Mouse (Mus musculus) C2C12 (cell line): Measurements from ENCODE around the gene Car11. TPM values are rescaled to one million over a fixed set of nuclear protein-coding genes. Genes with fewer than 3 reads are reported as not detected.

ENCODE experiments used
- H3K27me3 ChIP-seq: one replicate; pipeline ENCODE4 v1.6.1; 2011; ENCODE audit not compliant: control insufficient read depth, insufficient read depth, insufficient read length
- H3K36me3 ChIP-seq: one replicate; pipeline ENCODE4 v1.6.1; 2011; ENCODE audit not compliant: control insufficient read depth, insufficient read depth
- H3K4me3 ChIP-seq: one replicate; pipeline ENCODE4 v1.5.1; 2011; ENCODE audit warnings: mild to moderate bottlenecking, control low read depth; ENCODE audit not compliant: poor library complexity, insufficient read depth, severe bottlenecking
- H3K79me2 ChIP-seq: one replicate; pipeline ENCODE4 v1.6.1; 2011; ENCODE audit not compliant: control insufficient read depth, insufficient read depth
- H3K79me3 ChIP-seq: one replicate; pipeline ENCODE4 v1.6.1; 2011; ENCODE audit warnings: low read depth, control low read depth
- H3ac ChIP-seq: one replicate; pipeline ENCODE3; 2011; ENCODE audit warnings: low read depth; ENCODE audit not compliant: control insufficient read depth, insufficient read length
- CEBPB ChIP-seq: IDR thresholded peaks from one replicate; pipeline ENCODE4 v1.6.1; 2011; ENCODE audit warnings: low read depth, mild to moderate bottlenecking, control low read depth, moderate library complexity
- CTCF ChIP-seq: IDR thresholded peaks from one replicate; pipeline ENCODE4 v1.5.1; 2011; ENCODE audit not compliant: control insufficient read depth, insufficient read depth, insufficient read length
- FOSL1 ChIP-seq: IDR thresholded peaks from one replicate; pipeline ENCODE4 v1.8.0; 2011; ENCODE audit warnings: mild to moderate bottlenecking, low read length; ENCODE audit not compliant: poor library complexity, insufficient read depth, severe bottlenecking
- MAX ChIP-seq: IDR thresholded peaks from one replicate; pipeline ENCODE4 v1.6.1; 2011; ENCODE audit warnings: mild to moderate bottlenecking, control low read depth
- MYOD1 ChIP-seq: IDR thresholded peaks from one replicate; pipeline ENCODE4 v1.6.1; 2011; ENCODE audit warnings: low read depth; ENCODE audit not compliant: control insufficient read depth, insufficient read length
- MYOG ChIP-seq: IDR thresholded peaks from one replicate; pipeline ENCODE4 v1.6.1; 2011; ENCODE audit not compliant: control insufficient read depth, insufficient read length; ENCODE audit errors: extremely low read depth
- USF1 ChIP-seq: IDR thresholded peaks from one replicate; pipeline ENCODE4 v1.6.1; 2011; ENCODE audit warnings: low read depth, mild to moderate bottlenecking, control low read depth, moderate library complexity
- polyA plus RNA-seq: library from polyadenylated mRNA; unstranded; fragments of >200 nt; fragmentation: generic; extraction: Trizol; gene quantifications from one replicate; pipeline ENCODE4 v1.2.1, GENCODE M21; 2012; ENCODE audit warnings: missing spikeins

The Car11 gene
- polyA plus RNA-seq, 1 experiment = 0.44 TPM

DNA sequence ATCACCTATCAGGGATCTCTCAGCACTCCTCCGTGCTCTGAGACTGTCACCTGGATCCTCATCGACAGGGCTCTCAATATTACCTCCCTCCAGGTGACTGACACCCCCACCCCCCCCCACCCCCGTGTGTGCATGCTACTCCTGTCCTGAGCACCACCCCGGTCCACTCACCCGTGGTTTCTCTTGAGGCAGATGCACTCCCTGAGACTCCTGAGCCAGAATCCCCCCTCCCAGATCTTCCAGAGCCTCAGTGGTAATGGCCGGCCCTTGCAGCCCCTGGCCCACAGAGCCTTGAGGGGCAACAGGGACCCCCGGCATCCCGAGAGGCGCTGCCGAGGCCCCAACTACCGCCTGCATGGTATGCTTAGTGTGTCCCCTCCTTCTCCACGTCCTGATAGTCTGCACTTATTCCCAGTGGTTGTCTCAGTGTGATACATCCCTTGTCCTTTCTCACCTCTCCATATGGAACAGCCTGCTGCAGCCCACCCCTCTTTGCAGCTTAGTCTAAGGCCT, 3.9 kb downstream of the Car11 start:
- Histone ChIP-seq H3K27me3 (peaks cover 15% of the 10 kb centered on the region), H3K4me3 (no peak overlapping the region), H3K79me3 (no peaks in the 10 kb centered on the region), H3K36me3 (no peaks in the 10 kb centered on the region), H3K79me2 (no peaks in the 10 kb centered on the region), H3ac (no peak overlapping the region)
- no peak for TF ChIP-seq MYOG
- no peak for TF ChIP-seq CEBPB
- TF ChIP-seq MYOD1 = no peak
- no peak for TF ChIP-seq FOSL1
- TF ChIP-seq CTCF = no peak
- no peak for TF ChIP-seq USF1
- no peak for TF ChIP-seq MAX

DNA sequence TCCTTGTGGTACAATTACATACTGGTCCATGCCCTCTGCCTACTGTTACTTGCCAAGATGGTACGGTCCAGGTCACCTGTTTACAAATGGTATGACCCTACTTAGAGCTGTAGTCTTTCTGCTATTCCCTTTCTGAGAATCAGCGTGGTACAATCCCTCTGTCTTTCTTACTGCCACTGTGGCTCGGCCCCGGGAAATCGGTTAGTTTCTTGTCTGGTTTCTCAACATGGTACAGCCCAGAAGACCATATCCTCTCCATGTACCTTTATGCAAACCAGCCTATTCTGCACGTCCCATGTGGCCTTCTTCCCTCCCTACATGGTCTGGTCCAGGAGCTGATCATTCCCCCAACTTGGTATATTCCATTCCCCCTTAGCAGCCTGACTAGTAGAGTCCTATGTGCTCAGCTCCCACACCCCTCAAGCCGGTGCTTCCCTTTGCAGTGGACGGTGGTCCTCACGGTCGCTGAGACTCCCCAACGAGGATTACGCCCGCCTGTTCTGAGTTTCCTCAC, 4.5 kb downstream of the Car11 start:
- peaks cover 15% of the 10 kb centered on the region for H3K27me3 ChIP-seq
- TF ChIP-seq MYOG = no peak
- no peak for TF ChIP-seq FOSL1
- no peak for TF ChIP-seq CEBPB
- TF ChIP-seq USF1 = no peak

DNA sequence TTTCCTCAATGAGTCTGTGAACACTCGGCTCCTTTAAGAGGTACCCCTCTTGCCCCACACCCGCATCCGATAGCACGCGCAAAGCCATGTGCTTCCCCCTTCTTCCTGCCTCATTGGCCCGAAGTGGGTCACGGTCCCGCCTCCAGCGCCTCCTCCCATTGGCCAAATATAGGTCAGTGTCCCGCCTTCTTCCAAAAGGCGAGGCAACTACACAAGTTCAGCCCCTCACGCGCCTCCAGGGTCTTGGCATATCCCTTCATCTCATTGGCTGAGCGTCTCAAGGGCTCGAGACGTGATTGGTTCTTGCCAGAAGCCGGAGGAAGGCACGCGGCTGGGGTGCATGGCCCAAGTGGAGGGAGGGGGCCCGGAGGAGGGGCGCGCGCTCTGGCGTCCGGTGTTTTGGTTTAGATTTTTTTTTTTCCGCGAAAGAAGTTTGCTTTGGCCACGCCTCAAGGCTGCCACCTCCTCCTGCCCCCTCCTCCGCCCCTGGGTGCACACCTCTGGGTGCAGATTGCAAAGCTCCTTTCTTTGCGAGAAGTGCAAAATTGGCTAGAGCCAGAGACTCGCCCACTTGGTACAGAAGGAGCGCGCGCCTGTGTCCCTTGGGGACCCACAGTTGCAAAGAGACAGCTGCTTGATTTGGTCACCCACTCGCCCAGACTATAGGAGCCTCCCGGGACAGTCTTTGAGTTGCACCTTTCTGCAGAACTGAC, 5.2 kb downstream of the Car11 start, which contains the start of gene Dbp:
TSS of gene Dbp (plus strand) at position 359 of the 713 bp plus-strand sequence.
- Histone ChIP-seq H3ac (peak within 1 kb of the TSS; percentile 40), H3K79me2 (no peaks in the 10 kb centered on the region), H3K27me3 (peaks cover 8% of the 10 kb centered on the region), H3K36me3 (no peaks in the 10 kb centered on the region), H3K4me3 (peak within 1 kb of the TSS; percentile 37), H3K79me3 (no peaks in the 10 kb centered on the region)
- TF ChIP-seq MYOG (no peak), USF1 (peak; percentile 73), MYOD1 (no peak), CEBPB (peak; percentile 28), MAX (peak; percentile 63)

More for the DNA sequence above, 4.5 kb downstream of the Car11 start:
- H3K36me3 ChIP-seq = no peaks in the 10 kb centered on the region
- H3K79me3 ChIP-seq = no peaks in the 10 kb centered on the region
- H3K4me3 ChIP-seq = no peak overlapping the region
- H3ac ChIP-seq = peak overlapping the region; percentile 35
- H3K79me2 ChIP-seq = no peaks in the 10 kb centered on the region

DNA sequence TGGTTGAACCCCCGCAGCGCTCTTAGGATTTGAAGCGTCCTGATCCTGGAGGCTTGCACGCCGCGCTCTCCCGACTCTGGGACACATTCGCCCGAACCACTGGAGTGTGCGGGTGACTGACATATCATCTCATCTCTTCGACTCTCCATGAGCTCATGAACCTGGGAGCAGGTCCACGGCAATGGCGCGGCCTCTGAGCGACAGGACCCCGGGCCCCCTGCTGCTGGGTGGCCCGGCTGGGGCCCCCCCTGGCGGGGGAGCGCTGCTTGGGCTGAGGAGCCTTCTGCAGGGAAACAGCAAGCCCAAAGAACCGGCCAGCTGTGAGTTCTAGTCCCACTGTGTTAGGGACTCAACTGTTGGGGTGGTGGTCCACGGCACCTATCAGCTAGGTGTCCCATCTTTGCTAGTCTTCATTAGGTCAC, 5.8 kb downstream of the Car11 start:
- no peak for TF ChIP-seq MAX
- Histone ChIP-seq H3ac (peak overlapping the region; percentile 40), H3K4me3 (peak overlapping the region; percentile 37), H3K79me2 (no peaks in the 10 kb centered on the region), H3K36me3 (no peaks in the 10 kb centered on the region), H3K27me3 (peaks cover 2% of the 10 kb centered on the region), H3K79me3 (no peaks in the 10 kb centered on the region)

DNA sequence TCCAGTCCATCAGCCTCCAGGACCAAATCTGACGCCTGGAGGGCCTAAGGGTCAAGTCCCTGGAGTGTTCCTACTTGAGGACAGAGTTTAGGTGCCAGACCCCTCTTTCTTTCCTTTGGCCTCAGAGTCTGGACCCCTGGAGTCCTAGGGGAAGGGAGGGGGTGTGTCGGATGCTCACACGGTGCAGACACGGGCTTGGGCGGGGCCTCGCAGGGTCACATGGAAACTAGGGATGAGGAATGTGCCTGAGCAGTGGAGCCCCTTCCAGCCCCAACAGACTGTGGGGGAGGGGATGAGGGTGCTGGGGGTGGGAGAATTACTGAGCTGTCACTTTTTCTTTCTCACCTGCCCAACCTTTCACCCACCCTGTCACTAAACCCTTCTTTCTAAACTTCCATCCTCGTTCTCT, 6.2 kb downstream of the Car11 start:
- H3ac ChIP-seq = no peak overlapping the region
- H3K79me2 ChIP-seq = no peaks in the 10 kb centered on the region
- H3K36me3 ChIP-seq = no peaks in the 10 kb centered on the region
- peak overlapping the region; percentile 37 for H3K4me3 ChIP-seq
- TF ChIP-seq CEBPB = no peak
- no peak for TF ChIP-seq MAX
- TF ChIP-seq CTCF = no peak
- TF ChIP-seq MYOD1 = no peak
- H3K79me3 ChIP-seq = no peaks in the 10 kb centered on the region
- H3K27me3 ChIP-seq = no peaks in the 10 kb centered on the region

DNA sequence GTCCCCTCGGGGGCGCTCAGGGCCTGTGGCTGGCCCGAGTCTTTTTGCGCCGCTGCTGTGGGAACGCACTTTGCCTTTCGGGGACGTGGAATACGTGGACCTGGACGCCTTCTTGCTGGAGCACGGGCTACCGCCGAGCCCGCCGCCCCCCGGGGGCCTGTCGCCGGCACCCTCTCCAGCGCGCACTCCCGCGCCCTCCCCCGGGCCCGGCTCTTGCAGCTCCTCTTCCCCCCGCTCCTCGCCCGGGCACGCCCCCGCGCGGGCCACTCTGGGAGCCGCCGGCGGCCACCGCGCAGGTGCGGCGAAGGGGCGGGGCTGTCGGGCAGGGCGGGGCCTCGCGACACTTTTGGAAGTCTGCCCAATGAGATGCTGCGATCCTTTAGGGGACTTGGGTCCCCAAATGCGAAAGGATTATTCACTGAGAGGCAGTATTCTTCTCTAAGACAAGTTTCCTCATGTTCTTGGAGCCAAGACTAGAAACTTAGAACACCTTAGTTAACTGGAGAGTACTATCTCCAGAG, 7.1 kb downstream of the Car11 start:
- peak overlapping the region; percentile 37 for H3K4me3 ChIP-seq
- H3ac ChIP-seq = peak overlapping the region; percentile 68
- TF ChIP-seq MAX = no peak
- no peak for TF ChIP-seq FOSL1
- TF ChIP-seq CTCF = no peak
- TF ChIP-seq MYOG = no peak
- no peak for TF ChIP-seq USF1
- no peak for TF ChIP-seq CEBPB
- no peak for TF ChIP-seq MYOD1
- no peaks in the 10 kb centered on the region for H3K27me3 ChIP-seq
- no peaks in the 10 kb centered on the region for H3K79me3 ChIP-seq
- H3K79me2 ChIP-seq = no peaks in the 10 kb centered on the region
- no peaks in the 10 kb centered on the region for H3K36me3 ChIP-seq
